Mouse (Mus musculus) heart, adult 2 months (tissue): ENCODE measurements at regions not wholly inside any gene's neighbourhood (a gene's known extent, or its start where the extent isn't known, plus 50 kb on each side); places are given as distances from the start of the nearest gene placed in this dataset.
"Not testable (repeated sequence)": the region's sequence is repeated elsewhere in the genome, so short reads cannot be mapped to it uniquely, and the experiment has no call there.

Experiments used
- DNase-seq, 2 experiments: peaks; one replicate each; pipeline ENCODE4 v3.0.0; 2021
- H3K27ac ChIP-seq: fragments of 200-600 bp; 2 replicates; pipeline ENCODE4 v1.8.1; 2022
- H3K27me3 ChIP-seq: fragments of 200-500 bp; 2 replicates; pipeline ENCODE4 v1.6.1; 2012; ENCODE audit warnings: mild to moderate bottlenecking, low read length, inconsistent platforms, mixed read lengths; ENCODE audit not compliant: control insufficient read depth, insufficient read depth
- H3K36me3 ChIP-seq: fragments of 200-500 bp; 2 replicates; pipeline ENCODE4 v1.6.1; 2012; ENCODE audit warnings: low read length, inconsistent platforms; ENCODE audit not compliant: control insufficient read depth, insufficient read depth
- H3K4me1 ChIP-seq: fragments of 200-500 bp; 2 replicates; pipeline ENCODE4 v1.6.1; 2011; ENCODE audit warnings: low read length; ENCODE audit not compliant: control insufficient read depth, insufficient read depth
- H3K4me3 ChIP-seq: fragments of 200-600 bp; 2 replicates; pipeline ENCODE4 v1.8.1; 2022
- H3K79me2 ChIP-seq: fragments of 200-500 bp; replicated peaks from 2 replicates; pipeline ENCODE4 v1.6.1; 2012; ENCODE audit warnings: mild to moderate bottlenecking, inconsistent platforms, low read length, moderate library complexity, mixed read lengths; ENCODE audit not compliant: control insufficient read depth, insufficient read depth
- H3K9ac ChIP-seq: fragments of 200-500 bp; 2 replicates; pipeline ENCODE4 v1.6.1; 2012; ENCODE audit warnings: low read depth, mild to moderate bottlenecking, control low read depth, inconsistent platforms, low read length, mixed read lengths
- CTCF ChIP-seq: fragments of 200-600 bp; IDR thresholded peaks from 2 replicates; pipeline ENCODE4 v1.8.1; 2022; ENCODE audit warnings: antibody characterized with exemption, mild to moderate bottlenecking, moderate library complexity
- EP300 ChIP-seq: fragments of 200-500 bp; IDR thresholded peaks from 2 replicates; pipeline ENCODE4 v1.6.1; 2011; ENCODE audit warnings: low read depth, low read length, control low read depth; ENCODE audit not compliant: insufficient read depth
- POLR2A ChIP-seq: fragments of 200-500 bp; IDR thresholded peaks from 2 replicates; pipeline ENCODE4 v1.6.1; 2011; ENCODE audit warnings: mild to moderate bottlenecking, low read depth, low read length, control low read depth; ENCODE audit not compliant: insufficient read depth
- WGBS: fragments of 180-500 bp; shearing (Covaris S2); methylation state at CpG from one replicate; pipeline ENCODE4 v1.1.7; 2018; 5-methylcytosine and 5-hydroxymethylcytosine counted together
- intact Hi-C: fragments of 180-260 bp; cut with DNase I; formaldehyde crosslinking; loops from one replicate; pipeline ENCODE4 v1.15.1; 2025

- no peaks in the 10 kb centered on the region for H3K79me2 ChIP-seq
- no peak overlapping the region for H3K27ac ChIP-seq
- DNase-seq = no peak
- TF ChIP-seq CTCF (no peak), POLR2A (no peak), EP300 (no peak)
- H3K36me3 ChIP-seq = no peaks in the 10 kb centered on the region
- H3K9ac ChIP-seq = no peak overlapping the region
- intact Hi-C loops = no loop called here
- WGBS = 83% methylated on average over 1 of the region's 1 CpGs
- no peaks in the 10 kb centered on the region for H3K4me1 ChIP-seq
- no peaks in the 10 kb centered on the region for H3K27me3 ChIP-seq
- no peak overlapping the region for H3K4me3 ChIP-seq
Observed at GRCm38 (mm10) chr10:6562516-6562915, 195.8 kb upstream of the Oprm1 start.

DNA sequence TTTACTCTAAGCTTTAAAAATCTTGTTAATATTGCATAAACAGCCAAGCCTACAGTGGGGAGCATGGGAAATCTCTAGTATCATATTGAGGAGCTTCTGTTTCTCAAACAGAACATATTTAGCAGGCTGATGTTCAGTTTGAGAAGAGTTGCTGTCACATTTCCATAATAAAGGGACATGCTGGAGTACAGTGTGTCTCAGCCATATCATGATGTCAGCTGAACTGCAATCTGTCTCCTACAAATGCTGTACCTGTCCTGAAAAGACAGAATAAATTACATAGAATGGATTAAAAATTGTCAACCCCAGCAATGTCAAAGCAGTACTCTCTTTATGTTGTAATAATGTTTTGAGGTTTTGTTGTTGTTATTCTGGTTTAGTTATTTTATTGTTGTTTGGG is 179.7 kb upstream of the Oprm1 start:
- no peak overlapping the region for H3K4me3 ChIP-seq
- H3K79me2 ChIP-seq = no peaks in the 10 kb centered on the region
- no peak for DNase-seq
- intact Hi-C loops = no loop called here
- no peak overlapping the region for H3K9ac ChIP-seq
- no peaks in the 10 kb centered on the region for H3K36me3 ChIP-seq
- no peaks in the 10 kb centered on the region for H3K4me1 ChIP-seq
- H3K27me3 ChIP-seq = no peaks in the 10 kb centered on the region
- no peak overlapping the region for H3K27ac ChIP-seq
- TF ChIP-seq CTCF (no peak), EP300 (no peak), POLR2A (no peak)

DNA sequence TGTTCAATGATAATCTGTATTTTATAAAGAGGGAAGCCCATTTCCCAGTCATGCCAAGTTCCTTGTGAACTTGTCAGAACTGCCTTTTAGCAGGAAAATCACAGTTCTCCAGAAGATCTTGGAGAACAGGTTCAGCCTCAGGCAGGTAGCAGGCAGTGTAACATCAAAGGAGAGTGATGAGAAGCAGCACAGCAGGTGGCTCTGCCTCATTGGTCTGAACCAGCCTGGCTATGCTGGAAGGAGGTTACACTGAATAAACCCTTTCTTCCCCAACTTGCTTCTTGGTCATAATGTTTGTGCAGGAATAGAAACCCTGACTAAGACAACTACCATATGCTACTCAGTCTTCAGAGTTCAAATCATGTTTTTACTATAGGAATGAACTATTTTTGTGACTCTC is 172.5 kb upstream of the Oprm1 start:
- H3K27ac ChIP-seq, H3K79me2 ChIP-seq, intact Hi-C loops, H3K9ac ChIP-seq, H3K36me3 ChIP-seq, H3K4me3 ChIP-seq, H3K4me1 ChIP-seq, DNase-seq, H3K27me3 ChIP-seq: not testable (repeated sequence)

GRCm38 (mm10) chr10:6590211-6590610 is 168.1 kb upstream of the Oprm1 start:
- Histone ChIP-seq H3K9ac (no peak overlapping the region), H3K36me3 (no peaks in the 10 kb centered on the region), H3K27me3 (no peaks in the 10 kb centered on the region), H3K4me3 (no peak overlapping the region), H3K4me1 (no peaks in the 10 kb centered on the region), H3K27ac (no peak overlapping the region), H3K79me2 (no peaks in the 10 kb centered on the region)
- TF ChIP-seq CTCF (no peak), POLR2A (no peak), EP300 (no peak)
- WGBS = 81% methylated on average over 6 of the region's 6 CpGs
- no peak for DNase-seq
- intact Hi-C loops = no loop called here

- H3K4me1 ChIP-seq = no peaks in the 10 kb centered on the region
- H3K27ac ChIP-seq = no peak overlapping the region
- H3K9ac ChIP-seq = no peak overlapping the region
- TF ChIP-seq CTCF = no peak
- no peak for TF ChIP-seq POLR2A
- no peak for TF ChIP-seq EP300
- H3K4me3 ChIP-seq = no peak overlapping the region
- intact Hi-C loops = no loop called here
- no peaks in the 10 kb centered on the region for H3K36me3 ChIP-seq
- H3K79me2 ChIP-seq = no peaks in the 10 kb centered on the region
- no peaks in the 10 kb centered on the region for H3K27me3 ChIP-seq
- DNase-seq = no peak
Observed at GRCm38 (mm10) chr10:6597256-6597655, 161.1 kb upstream of the Oprm1 start.

DNA sequence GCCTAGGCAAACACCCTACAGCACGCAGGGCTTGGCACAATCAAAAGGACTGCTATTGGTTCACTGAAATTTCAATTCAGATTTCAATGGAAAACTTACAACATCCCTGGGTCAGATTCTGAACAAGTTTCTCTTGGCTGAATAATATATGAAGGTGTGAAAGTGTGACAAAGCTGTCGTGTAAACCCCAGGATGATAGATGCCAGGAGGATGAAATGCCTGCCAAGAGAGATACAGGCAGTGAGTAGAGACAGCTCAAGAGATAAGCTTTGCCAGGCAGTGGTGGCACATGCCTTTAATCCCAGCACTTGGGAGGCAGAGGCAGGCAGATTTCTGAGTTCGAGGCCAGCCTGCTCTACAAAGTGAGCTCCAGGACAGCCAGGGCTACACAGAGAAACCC is 159.7 kb upstream of the Oprm1 start:
- H3K79me2 ChIP-seq, H3K4me1 ChIP-seq, intact Hi-C loops, DNase-seq, H3K27ac ChIP-seq, H3K27me3 ChIP-seq, H3K36me3 ChIP-seq, H3K4me3 ChIP-seq, H3K9ac ChIP-seq: not testable (repeated sequence)
- 70% methylated on average over 3 of the region's 3 CpGs for WGBS

DNA sequence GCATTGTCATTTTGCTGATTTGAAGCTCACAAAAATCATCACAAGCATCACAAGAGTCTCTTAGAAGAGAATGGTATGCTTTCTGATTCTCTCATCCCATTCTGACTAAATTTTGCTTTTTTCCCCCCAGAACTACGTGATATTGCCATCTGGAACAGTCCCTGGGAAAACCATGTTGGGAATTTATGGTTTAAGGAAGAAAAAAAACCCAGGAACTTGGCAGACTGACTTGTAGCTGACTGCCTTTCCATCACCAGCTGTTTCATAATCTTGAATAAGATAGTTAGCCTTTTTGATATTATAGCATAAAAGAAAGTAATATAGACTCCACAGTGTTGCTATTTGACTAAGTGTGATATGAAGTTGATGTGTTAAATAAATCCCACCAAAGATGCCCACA is 110.7 kb upstream of the Oprm1 start:
- no peaks in the 10 kb centered on the region for H3K79me2 ChIP-seq
- no peaks in the 10 kb centered on the region for H3K4me1 ChIP-seq
- no peaks in the 10 kb centered on the region for H3K36me3 ChIP-seq
- H3K27ac ChIP-seq = no peak overlapping the region
- no peak overlapping the region for H3K9ac ChIP-seq
- intact Hi-C loops = no loop called here
- DNase-seq = no peak
- no peak overlapping the region for H3K4me3 ChIP-seq
- no peaks in the 10 kb centered on the region for H3K27me3 ChIP-seq
- TF ChIP-seq POLR2A (no peak), CTCF (no peak), EP300 (no peak)
- WGBS = 24% methylated on average over 1 of the region's 1 CpGs
